Mouse (Mus musculus) liver, embryonic 14 days (tissue): ENCODE measurements around the gene Yju2. TPM values are rescaled to one million over a fixed set of nuclear protein-coding genes. Genes with fewer than 3 reads are reported as not detected.

Experiments used
- polyA plus RNA-seq: library from polyadenylated mRNA; depleted of rRNA; stranded (reverse); fragments of >200 nt; gene quantifications from 2 replicates; pipeline ENCODE4 v1.2.3, GENCODE M21; 2012; rRNA removed

Yju2 gene
- polyA plus RNA-seq, result 5.0 and 5.9 TPM in 2 replicates

DNA sequence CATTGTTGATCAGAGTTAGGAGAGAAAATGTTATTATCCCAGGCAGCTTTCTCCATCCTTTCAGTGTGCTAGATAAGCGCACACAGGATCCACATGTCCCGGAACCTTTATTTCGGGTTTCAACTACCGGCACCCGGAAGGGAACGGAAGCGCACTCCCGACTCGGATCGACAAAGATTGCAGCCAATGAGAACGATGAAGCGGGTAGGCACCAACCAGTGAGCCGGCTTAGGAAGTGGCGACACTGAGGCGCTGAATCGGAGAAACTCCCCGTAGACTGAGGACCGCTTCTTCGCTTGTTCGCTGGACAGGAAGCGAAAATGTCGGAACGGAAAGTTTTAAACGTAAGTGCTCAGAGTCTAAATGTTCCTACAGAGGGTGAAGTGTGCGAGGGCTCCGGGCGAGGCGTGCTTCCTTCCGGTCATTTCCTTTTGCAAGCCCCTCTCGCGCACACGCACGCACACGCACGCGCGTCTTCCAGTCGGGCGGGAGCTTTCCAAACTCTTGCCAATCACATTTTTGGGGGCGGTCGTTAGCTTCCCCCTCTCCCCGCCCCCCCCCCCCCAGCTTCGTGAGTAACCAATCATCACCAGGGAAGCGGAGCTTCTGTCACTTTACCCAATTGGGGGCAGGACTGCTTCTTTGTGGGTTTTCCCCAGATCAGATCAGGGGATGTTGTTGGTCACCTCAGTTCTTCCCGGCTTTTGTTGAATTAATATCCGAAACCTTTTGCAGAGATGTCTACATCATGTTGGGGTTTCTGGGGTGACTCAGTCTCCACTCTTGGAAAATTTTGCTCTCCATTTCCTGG, at the start of gene Yju2:
Gene Yju2 (plus strand): TSS at position 182 of the 811 bp plus-strand sequence.

GRCm38 (mm10) chr17:55949400-55949799, 9.5 kb upstream of the Yju2 start, which contains the start of gene Zfp119b:
Gene Zfp119b (minus strand): TSS chr17:55949500.

DNA sequence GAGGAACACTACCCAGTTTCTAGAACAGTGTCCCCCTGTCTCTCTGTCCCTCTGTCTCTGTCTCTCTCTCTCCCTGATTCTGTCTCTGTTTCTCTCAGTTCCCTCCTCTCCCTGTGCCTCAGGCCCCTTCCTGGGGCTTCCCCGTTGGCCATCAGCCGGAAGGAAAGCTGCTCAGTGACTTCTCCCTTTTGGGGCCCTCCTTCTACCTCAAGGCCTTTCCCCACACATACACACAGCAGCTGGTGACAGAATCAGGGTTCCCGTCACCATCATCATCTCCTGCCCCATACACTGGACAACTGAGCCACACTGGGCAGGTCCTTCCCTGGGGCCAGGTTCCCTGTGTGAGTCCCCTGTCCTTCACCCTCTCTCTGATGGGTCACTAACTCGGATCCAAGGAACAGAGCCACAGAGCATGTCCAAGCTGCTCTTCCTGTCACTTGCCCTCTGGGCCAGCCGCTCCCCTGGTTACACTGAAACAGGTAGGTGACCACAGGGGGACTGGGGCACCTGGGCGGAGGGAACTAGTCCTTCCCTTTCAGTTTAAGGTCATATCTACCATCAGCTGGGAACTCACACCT, 6.4 kb upstream of the Yju2 start, which contains the start of gene Ebi3:
Gene Ebi3 (plus strand): TSS at position 194 of the 581 bp plus-strand sequence.

DNA sequence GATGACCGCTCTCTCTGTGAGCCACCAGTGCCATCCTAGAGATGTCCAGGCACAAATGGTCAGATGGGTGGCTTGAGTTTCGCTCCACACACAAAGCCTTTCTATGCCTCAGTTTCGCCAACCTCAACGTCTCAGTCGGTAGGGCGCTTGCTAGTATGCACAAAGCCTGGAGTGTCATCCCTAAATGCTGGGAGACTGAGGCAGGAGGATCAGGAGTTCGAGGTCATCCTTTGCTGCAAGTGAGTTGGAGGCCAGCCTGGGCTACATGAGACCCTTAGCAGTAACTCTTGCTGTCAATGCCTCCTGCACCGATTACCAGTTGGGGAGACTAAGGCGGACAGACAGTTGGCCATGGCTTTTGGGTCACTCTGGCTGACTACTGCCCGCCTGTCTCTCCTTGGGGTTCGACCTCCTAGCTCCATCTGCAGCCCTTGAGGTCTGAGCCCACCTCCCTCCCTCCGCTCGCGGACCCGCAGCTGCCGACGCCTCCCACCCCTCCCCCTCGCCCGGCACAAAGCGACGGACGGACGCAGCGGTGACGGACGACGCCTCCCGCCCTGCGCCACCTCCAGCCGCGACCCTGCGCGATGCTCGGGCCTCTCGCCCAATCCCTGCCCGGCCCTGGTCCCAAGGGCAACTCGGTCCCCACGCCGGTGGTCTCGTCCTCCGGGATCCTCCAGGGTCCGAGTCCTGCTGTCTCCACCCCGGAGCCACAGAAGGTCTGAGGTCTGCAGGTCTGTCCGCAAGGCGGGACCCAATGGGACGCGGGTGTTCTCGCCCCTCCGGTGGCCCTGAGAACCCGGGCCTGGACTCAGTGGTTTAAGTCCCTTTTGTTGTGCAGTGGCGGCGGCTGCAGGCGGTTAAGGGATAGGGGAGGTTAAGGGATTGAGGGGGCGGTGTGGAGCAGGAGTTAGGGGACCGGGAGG, 11.3 kb downstream of the Yju2 start, which contains the start of gene Shd:
Gene Shd (plus strand): TSS at position 502 of the 926 bp plus-strand sequence.

DNA sequence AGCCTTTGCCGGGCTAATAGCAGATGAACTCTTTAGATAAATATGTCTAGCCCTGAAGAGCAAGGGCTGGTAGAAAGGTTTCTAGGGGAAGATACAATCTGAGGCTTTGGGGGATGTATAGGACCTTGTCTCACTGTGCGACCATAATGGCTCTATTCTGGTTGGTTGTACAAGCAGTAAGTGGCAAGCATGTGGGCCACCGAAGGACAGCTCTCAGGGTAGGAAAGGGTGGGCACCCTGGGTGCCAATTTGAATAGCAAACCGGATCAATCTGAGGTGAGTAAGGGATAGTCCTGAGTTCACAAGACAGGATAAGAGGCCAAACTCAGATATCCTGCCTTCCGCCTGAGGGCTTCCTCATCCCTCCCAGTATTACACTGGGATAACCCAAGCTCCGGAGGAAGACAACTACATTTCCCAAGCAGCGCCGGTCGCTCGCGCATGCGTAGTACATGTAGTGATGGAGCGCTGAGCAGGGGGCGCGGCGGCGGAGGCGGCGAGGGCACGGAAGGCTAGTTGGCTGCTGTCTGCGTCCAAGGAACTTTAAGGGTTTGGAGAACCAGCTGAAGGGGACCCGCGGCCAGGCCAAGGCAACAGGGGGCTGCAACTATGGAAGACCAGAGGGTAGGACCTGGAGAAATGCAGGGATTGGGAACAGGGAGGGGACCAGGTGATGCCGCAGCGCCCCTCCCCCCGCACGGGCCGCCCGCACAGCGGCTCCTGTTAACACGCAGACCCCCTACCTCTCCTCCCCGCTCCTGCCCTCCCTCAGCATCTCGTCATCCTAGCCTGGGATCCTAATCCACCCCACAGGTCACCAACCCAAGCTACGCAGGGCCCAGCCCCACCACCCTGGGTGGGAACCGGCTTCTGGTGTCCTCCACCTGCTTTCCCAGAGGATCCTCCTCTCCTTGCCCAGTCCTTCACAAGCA, 27.4 kb downstream of the Yju2 start, which contains the start of gene Fsd1:
Gene Fsd1 (plus strand): TSS at position 480 of the 932 bp plus-strand sequence.

DNA sequence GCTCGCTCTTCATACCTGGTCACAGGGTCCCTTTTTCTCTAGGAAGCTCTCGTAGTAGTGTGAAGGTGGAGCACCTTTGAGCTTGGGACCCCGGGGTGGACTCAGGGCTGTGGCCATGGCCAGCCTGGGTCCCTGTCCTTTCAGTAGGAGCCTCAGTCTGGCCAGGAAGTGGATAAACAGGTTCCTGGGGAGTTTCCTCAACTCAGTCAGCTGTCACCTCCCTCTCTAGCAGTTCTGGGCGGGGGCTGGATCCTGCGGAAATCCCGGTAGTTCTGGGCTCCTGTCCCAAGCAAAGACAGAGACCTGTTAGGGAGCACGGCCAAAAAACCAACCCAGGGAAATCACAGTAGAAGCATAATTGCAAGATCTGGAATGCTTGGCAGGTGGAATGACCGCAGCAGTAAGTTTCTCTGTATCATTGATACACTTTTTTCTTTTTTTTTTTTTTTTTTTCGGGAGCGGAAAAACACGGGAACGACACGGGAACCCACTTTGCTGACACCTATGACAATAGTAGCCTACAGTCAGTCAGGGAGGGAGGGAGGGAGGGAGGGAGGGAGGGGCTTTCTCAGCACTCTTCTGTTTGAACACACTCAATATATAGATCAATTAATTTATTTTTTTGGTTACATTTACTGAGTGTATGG, 46.6 kb downstream of the Yju2 start, which contains the start of the genes Stap2 and Mpnd:
Gene Stap2 (minus strand): TSS at position 170 of the 647 bp plus-strand sequence.
Gene Mpnd (plus strand): TSS at position 297 of the 647 bp plus-strand sequence.

Other genes starting within 250 kb of the Yju2 start
- 8.2 and 9.4 TPM in 2 replicates for gene Pot1b, start 246.5 kb upstream of the Yju2 start, polyA plus RNA-seq
- gene Adgre4, start 209.1 kb upstream of the Yju2 start, polyA plus RNA-seq, result 0.80 and 1.3 TPM in 2 replicates
- 0.84 and 0.92 TPM in 2 replicates for gene Zfp119a, start 80.2 kb upstream of the Yju2 start, polyA plus RNA-seq
- gene Zfp959, start 67.0 kb upstream of the Yju2 start, polyA plus RNA-seq, result 3.6 TPM in 2 replicates
- gene Zfp119b, start 9.6 kb upstream of the Yju2 start, polyA plus RNA-seq, result 1.0 and 1.1 TPM in 2 replicates
- gene Ebi3, start 6.5 kb upstream of the Yju2 start, polyA plus RNA-seq, result 3.0 and 4.2 TPM in 2 replicates
- gene Shd, start 11.4 kb downstream of the Yju2 start, polyA plus RNA-seq, result 0.23 and 0.38 TPM in 2 replicates
- gene Fsd1, start 27.4 kb downstream of the Yju2 start, polyA plus RNA-seq, result 0.08 and 0.25 TPM in 2 replicates
- 1.9 and 2.0 TPM in 2 replicates for gene Stap2, start 46.5 kb downstream of the Yju2 start, polyA plus RNA-seq
- gene Mpnd, start 46.6 kb downstream of the Yju2 start, polyA plus RNA-seq, result 14.0 and 16.4 TPM in 2 replicates
- 25.3 and 29.6 TPM in 2 replicates for gene Sh3gl1, start 77.5 kb downstream of the Yju2 start, polyA plus RNA-seq
- 16.0 and 18.2 TPM in 2 replicates for gene Chaf1a, start 81.3 kb downstream of the Yju2 start, polyA plus RNA-seq
- 7.6 and 8.7 TPM in 2 replicates for gene Ubxn6, start 115.9 kb downstream of the Yju2 start, polyA plus RNA-seq
- 30.2 and 32.2 TPM in 2 replicates for gene Hdgfl2, start 120.5 kb downstream of the Yju2 start, polyA plus RNA-seq
- 0.02 TPM in 2 replicates for gene Plin4, start 150.7 kb downstream of the Yju2 start, polyA plus RNA-seq
- 0.15 and 0.16 TPM in 2 replicates for gene Plin5, start 158.5 kb downstream of the Yju2 start, polyA plus RNA-seq
- gene Lrg1, start 162.9 kb downstream of the Yju2 start, polyA plus RNA-seq, result 0.17 and 0.18 TPM in 2 replicates
- gene Sema6b, start 181.2 kb downstream of the Yju2 start, polyA plus RNA-seq, result 0.93 and 0.95 TPM in 2 replicates
- 1.4 and 1.7 TPM in 2 replicates for gene Tnfaip8l1, start 203.4 kb downstream of the Yju2 start, polyA plus RNA-seq
- gene Mydgf, start 224.8 kb downstream of the Yju2 start, polyA plus RNA-seq, result 38.1 and 40.3 TPM in 2 replicates